Mouse (Mus musculus): ENCODE data around the gene Sytl1.

DNA sequence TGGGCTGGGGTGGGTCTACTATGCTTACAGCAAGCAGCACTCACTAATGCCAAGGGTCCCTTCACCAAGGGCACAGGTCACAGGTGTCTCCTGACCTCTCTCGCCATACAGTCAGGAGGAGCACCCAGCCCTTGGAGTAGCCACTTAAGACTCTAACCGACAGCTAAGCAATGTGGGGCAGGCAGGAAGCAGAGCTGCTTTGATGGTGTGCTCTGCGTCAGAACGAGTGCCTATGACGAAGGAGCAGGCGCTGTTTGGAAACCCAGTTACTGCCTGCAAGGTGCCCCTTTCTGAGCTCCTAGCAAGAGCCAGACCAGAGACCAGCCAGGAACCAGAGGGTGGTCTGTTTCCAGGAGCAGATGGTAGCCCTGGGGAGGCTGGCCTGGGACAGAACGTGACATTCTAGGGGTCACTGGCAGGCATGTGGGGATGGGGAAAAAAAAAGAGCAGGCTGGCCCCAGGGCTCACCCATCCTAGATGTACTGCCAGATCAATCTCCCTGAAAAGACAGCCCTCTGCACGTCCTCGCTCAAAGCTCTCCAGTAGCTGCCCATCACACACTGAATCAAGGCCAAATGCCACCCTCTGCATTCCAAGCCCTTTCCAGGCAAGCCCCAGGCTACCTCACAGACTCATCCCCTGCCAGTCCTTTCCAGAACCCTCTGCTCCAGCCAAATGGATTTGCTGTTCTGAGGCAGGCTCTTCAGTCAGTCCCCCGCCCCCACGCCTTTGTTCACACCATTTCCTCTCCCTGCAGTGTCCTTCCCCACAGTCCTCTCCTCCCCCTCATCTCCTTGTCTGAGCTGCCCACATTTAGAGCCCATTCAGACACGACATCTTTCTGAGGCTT lies 35.8 kb upstream of the Sytl1 start:
- TF ChIP-seq CTCF (conservative IDR thresholded peaks at IDR 0.05; ENCODE audit: low read length) (no peak), POU5F1 (IDR thresholded peaks at IDR 0.05; ENCODE audit: borderline replicate concordance, low read length) (no peak)
